Mouse (Mus musculus) forebrain, embryonic 13.5 days (tissue): Measurements from ENCODE around the gene Sdf4. TPM values are rescaled to one million over a fixed set of nuclear protein-coding genes. Genes with fewer than 3 reads are reported as not detected.

ENCODE experiments used
- ATAC-seq: fragments of 200-750 bp; cut with Nextera tagmentation; 2 replicates; pipeline ENCODE4 v1.8.0; 2017
- H3K27ac ChIP-seq: fragments of 300-500 bp; sonication (generic); 2 replicates; pipeline ENCODE4 v1.5.1; 2015; ENCODE audit warnings: inconsistent platforms, mild to moderate bottlenecking, moderate library complexity
- H3K27me3 ChIP-seq: fragments of 300-500 bp; sonication (generic); 2 replicates; pipeline ENCODE4 v1.6.1; 2015; ENCODE audit warnings: mild to moderate bottlenecking, inconsistent platforms
- H3K36me3 ChIP-seq: fragments of 300-500 bp; sonication (generic); 2 replicates; pipeline ENCODE4 v1.6.1; 2015; ENCODE audit warnings: mild to moderate bottlenecking, inconsistent platforms; ENCODE audit not compliant: poor library complexity, severe bottlenecking
- H3K4me1 ChIP-seq: fragments of 300-500 bp; sonication (generic); 2 replicates; pipeline ENCODE4 v1.6.1; 2015; ENCODE audit warnings: inconsistent platforms
- H3K4me2 ChIP-seq: fragments of 300-500 bp; sonication (generic); 2 replicates; pipeline ENCODE4 v1.6.1; 2015; ENCODE audit warnings: inconsistent platforms, mild to moderate bottlenecking, moderate library complexity
- H3K4me3 ChIP-seq: fragments of 300-500 bp; sonication (generic); 2 replicates; pipeline ENCODE4 v1.5.1; 2015; ENCODE audit warnings: mild to moderate bottlenecking, inconsistent platforms
- H3K9ac ChIP-seq: fragments of 300-500 bp; sonication (generic); 2 replicates; pipeline ENCODE4 v1.6.1; 2015; ENCODE audit warnings: mild to moderate bottlenecking, inconsistent platforms
- H3K9me3 ChIP-seq: fragments of 300-500 bp; sonication (generic); replicated peaks from 2 replicates; pipeline ENCODE4 v1.6.1; 2016; ENCODE audit warnings: inconsistent platforms
- WGBS: fragments of 180-500 bp; shearing (Covaris S2); methylation state at CpG from one replicate; pipeline ENCODE4 v1.1.7; 2015; 5-methylcytosine and 5-hydroxymethylcytosine counted together
- microRNA counts: library from miRNA; unstranded; fragments of <30 nt; microRNA quantifications from one replicate; lab custom pipeline; 2016
- microRNA-seq: library from miRNA; unstranded; fragments of <30 nt; microRNA quantifications from one replicate; pipeline ENCODE4, GENCODE M21; 2016
- polyA plus RNA-seq: library from polyadenylated mRNA; unstranded; fragments of >200 nt; fragmentation: Nextera tagmentation; extraction: Ambion mirVana; gene quantifications from 2 replicates; pipeline ENCODE4 v1.2.1, GENCODE M21; 2015

Gene Sdf4
- polyA plus RNA-seq, 1 experiment from 2014 or later: 113 TPM

DNA sequence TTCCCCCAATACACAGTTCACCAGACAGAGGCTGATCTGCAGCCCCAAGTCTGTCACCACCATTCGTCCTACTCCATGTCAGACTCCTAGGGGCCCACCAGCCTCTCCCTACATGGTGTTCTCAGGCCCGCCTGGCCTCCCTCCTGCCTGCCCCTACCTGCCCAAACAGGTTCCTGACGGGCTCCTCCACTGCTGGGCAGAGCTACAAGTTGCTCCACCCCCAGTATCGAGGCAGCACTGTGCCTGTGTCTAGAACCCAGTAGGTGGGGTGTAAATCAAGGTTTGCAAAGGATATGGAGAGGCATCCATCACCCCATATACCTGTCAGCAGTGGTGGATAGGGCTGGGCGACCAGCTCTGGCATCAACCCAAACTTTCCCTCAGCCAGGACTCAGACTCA lies 66.6 kb downstream of the Sdf4 start, which contains the start of gene Ttll10:
TSS of gene Ttll10 (minus strand) at position 154 of the 400 bp plus-strand sequence.
- H3K9ac ChIP-seq: no peak within 1 kb of the TSS
- WGBS: 61% methylated on average over 5 of the region's 5 CpGs
- H3K27me3 ChIP-seq: 0 out of 2 replicates have a peak, but pooled peaks cover 2% of the 10 kb centered on the region
- H3K4me1 ChIP-seq: peaks cover 7% of the 10 kb centered on the region
- H3K27ac ChIP-seq: no peak within 1 kb of the TSS
- no peak within 1 kb of the TSS for H3K4me3 ChIP-seq
- no peak for ATAC-seq
- H3K4me2 ChIP-seq: no peak within 1 kb of the TSS
- H3K36me3 ChIP-seq: no peaks in the 10 kb centered on the region
- H3K9me3 ChIP-seq: no peaks in the 10 kb centered on the region

DNA sequence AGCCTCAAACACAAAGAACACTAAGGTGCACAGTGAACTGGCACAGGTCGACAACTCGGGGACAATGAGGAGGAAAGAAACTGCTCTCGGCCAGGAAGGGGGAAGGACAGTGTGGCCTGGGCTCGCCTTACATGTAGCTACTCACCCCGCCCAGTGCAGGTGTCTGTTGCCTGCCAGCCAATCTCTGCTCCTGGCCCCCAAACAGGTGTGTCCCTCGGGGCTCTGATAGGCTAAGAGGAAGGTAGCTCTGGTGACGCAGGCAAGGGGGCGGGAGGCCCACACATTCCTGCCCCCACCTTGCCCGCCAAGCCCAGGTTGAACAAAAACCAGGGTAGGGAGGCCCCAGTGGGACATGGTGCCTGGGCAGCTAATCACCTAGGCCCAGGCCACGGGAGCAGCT lies 67.0 kb downstream of the Sdf4 start:
- Histone ChIP-seq H3K27me3 (0 out of 2 replicates have a peak, but pooled peaks cover 2% of the 10 kb centered on the region), H3K4me2 (no peak overlapping the region), H3K4me3 (no peak overlapping the region), H3K4me1 (peaks cover 8% of the 10 kb centered on the region), H3K36me3 (no peaks in the 10 kb centered on the region), H3K9ac (no peak overlapping the region), H3K9me3 (no peaks in the 10 kb centered on the region), H3K27ac (no peak overlapping the region)
- 49% methylated on average over 10 of the region's 10 CpGs for WGBS
- ATAC-seq: no peak

MicroRNAs encoded within 50 kb of the gene (microRNA counts, 519-probe panel; counts per million panel counts)
- microRNA mmu-miR-200a (lab: Ali Mortazavi, UCI) (177 counts per million, percentile 53 among the panel's probes with 10 or more counts), microRNA mmu-miR-200b (lab: Ali Mortazavi, UCI) (2,912 counts per million, percentile 65 among the panel's probes with 10 or more counts), microRNA mmu-miR-429 (lab: Ali Mortazavi, UCI) (2,539 counts per million, percentile 61 among the panel's probes with 10 or more counts)

Small RNA genes within 50 kb of the gene (microRNA-seq; reads per million reads assigned to microRNA genes)
- 10.5 reads per million, percentile 24 among the genes with 10 or more reads in this experiment for gene Mir200a
- gene Mir200b: 28.2 reads per million, percentile 35 among the genes with 10 or more reads in this experiment
- gene Mir429: 140 reads per million, percentile 54 among the genes with 10 or more reads in this experiment

Other genes starting within 250 kb of the Sdf4 start
- 79.2 and 93.3 TPM in 2 replicates for gene Atad3a, start 231.8 kb upstream of the Sdf4 start, polyA plus RNA-seq
- 15.1 and 15.3 TPM in 2 replicates for gene Vwa1, start 218.2 kb upstream of the Sdf4 start, polyA plus RNA-seq
- gene Tmem88b, start 207.0 kb upstream of the Sdf4 start, polyA plus RNA-seq: 0.20 and 0.45 TPM in 2 replicates
- 0.18 TPM in 1 of 2 replicates, not detected in the other for gene Ankrd65, start 202.4 kb upstream of the Sdf4 start, polyA plus RNA-seq
- gene Mrpl20, start 190.0 kb upstream of the Sdf4 start, polyA plus RNA-seq: 251 and 266 TPM in 2 replicates
- 166 and 179 TPM in 2 replicates for gene Ccnl2, start 180.4 kb upstream of the Sdf4 start, polyA plus RNA-seq
- 147 and 151 TPM in 2 replicates for gene Aurkaip1, start 161.6 kb upstream of the Sdf4 start, polyA plus RNA-seq
- gene Mxra8, start 153.2 kb upstream of the Sdf4 start, polyA plus RNA-seq: 15.6 and 17.1 TPM in 2 replicates
- gene Dvl1, start 145.5 kb upstream of the Sdf4 start, polyA plus RNA-seq: 7.2 and 7.6 TPM in 2 replicates
- gene Tas1r3, start 129.5 kb upstream of the Sdf4 start, polyA plus RNA-seq: 0.58 and 0.72 TPM in 2 replicates
- 19.1 and 22.3 TPM in 2 replicates for gene Cptp, start 123.4 kb upstream of the Sdf4 start, polyA plus RNA-seq
- 96.2 and 106 TPM in 2 replicates for gene Ints11, start 123.3 kb upstream of the Sdf4 start, polyA plus RNA-seq
- 46.5 and 54.2 TPM in 2 replicates for gene Pusl1, start 101.1 kb upstream of the Sdf4 start, polyA plus RNA-seq
- gene Acap3, start 101.0 kb upstream of the Sdf4 start, polyA plus RNA-seq: 51.0 and 56.7 TPM in 2 replicates
- gene Ube2j2, start 49.0 kb upstream of the Sdf4 start, polyA plus RNA-seq: 131 and 136 TPM in 2 replicates
- gene C1qtnf12, start 30.6 kb upstream of the Sdf4 start, polyA plus RNA-seq: 7.0 and 10.1 TPM in 2 replicates
- gene B3galt6, start 223 bp upstream of the Sdf4 start, polyA plus RNA-seq: 21.0 and 21.8 TPM in 2 replicates
- gene Tnfrsf4, start 21.0 kb downstream of the Sdf4 start, polyA plus RNA-seq: 0.63 and 1.1 TPM in 2 replicates
- gene Tnfrsf18, start 33.3 kb downstream of the Sdf4 start, polyA plus RNA-seq: 0.83 and 0.98 TPM in 2 replicates
- gene Ttll10, start 66.5 kb downstream of the Sdf4 start, polyA plus RNA-seq: not detected in 2 replicates
- 46.2 and 50.3 TPM in 2 replicates for gene 9430015G10Rik, start 117.1 kb downstream of the Sdf4 start, polyA plus RNA-seq
- gene Rnf223, start 137.6 kb downstream of the Sdf4 start, polyA plus RNA-seq: 0.81 and 0.87 TPM in 2 replicates
- gene Agrn, start 204.6 kb downstream of the Sdf4 start, polyA plus RNA-seq: 91.4 and 107 TPM in 2 replicates
- 1.3 TPM in 2 replicates for gene Isg15, start 207.9 kb downstream of the Sdf4 start, polyA plus RNA-seq
- 6.2 and 7.6 TPM in 2 replicates for gene AW011738, start 210.4 kb downstream of the Sdf4 start, polyA plus RNA-seq
- 1.2 and 1.6 TPM in 2 replicates for gene Perm1, start 223.0 kb downstream of the Sdf4 start, polyA plus RNA-seq
- gene Plekhn1, start 242.0 kb downstream of the Sdf4 start, polyA plus RNA-seq: 22.4 and 26.2 TPM in 2 replicates
- gene Noc2l, start 243.1 kb downstream of the Sdf4 start, polyA plus RNA-seq: 62.8 and 64.9 TPM in 2 replicates